Mouse (Mus musculus) adipose tissue, adult 10 weeks (tissue): ENCODE data around the gene Nr5a1. TPM values are rescaled to one million over a fixed set of nuclear protein-coding genes. Genes with fewer than 3 reads are reported as not detected.

ENCODE experiments used
- polyA plus RNA-seq: library from polyadenylated mRNA; stranded (reverse); fragments of 350-450 nt; fragmentation: Illumina TruSeq; extraction: RNeasy Lipid Tissue Mini Kit (QIAGEN cat#74804); gene quantifications from one replicate; pipeline ENCODE4 v1.2.3, GENCODE M21; 2014; ENCODE audit warnings: low read depth, low replicate concordance

Nr5a1 gene
- 0.69 TPM for polyA plus RNA-seq

GRCm38 (mm10) chr2:38714324-38714723 lies at the start of gene Nr5a1:
Nr5a1 (minus strand) TSS chr2:38714542.

GRCm38 (mm10) chr2:38643625-38644427 lies 70.5 kb downstream of the Nr5a1 start, which contains the start of gene Psmb7:
Psmb7 (minus strand) TSS chr2:38644087.

Other genes starting within 250 kb of the Nr5a1 start
- 12.7 TPM for gene Nek6, start 202.9 kb downstream of the Nr5a1 start, polyA plus RNA-seq
- gene Psmb7, start 70.5 kb downstream of the Nr5a1 start, polyA plus RNA-seq: 157 TPM
- gene Nr6a1, start 213.1 kb upstream of the Nr5a1 start, polyA plus RNA-seq: 5.2 TPM
- gene Olfml2a, start 217.4 kb upstream of the Nr5a1 start, polyA plus RNA-seq: 3.4 TPM